In the genomic region with DNA sequence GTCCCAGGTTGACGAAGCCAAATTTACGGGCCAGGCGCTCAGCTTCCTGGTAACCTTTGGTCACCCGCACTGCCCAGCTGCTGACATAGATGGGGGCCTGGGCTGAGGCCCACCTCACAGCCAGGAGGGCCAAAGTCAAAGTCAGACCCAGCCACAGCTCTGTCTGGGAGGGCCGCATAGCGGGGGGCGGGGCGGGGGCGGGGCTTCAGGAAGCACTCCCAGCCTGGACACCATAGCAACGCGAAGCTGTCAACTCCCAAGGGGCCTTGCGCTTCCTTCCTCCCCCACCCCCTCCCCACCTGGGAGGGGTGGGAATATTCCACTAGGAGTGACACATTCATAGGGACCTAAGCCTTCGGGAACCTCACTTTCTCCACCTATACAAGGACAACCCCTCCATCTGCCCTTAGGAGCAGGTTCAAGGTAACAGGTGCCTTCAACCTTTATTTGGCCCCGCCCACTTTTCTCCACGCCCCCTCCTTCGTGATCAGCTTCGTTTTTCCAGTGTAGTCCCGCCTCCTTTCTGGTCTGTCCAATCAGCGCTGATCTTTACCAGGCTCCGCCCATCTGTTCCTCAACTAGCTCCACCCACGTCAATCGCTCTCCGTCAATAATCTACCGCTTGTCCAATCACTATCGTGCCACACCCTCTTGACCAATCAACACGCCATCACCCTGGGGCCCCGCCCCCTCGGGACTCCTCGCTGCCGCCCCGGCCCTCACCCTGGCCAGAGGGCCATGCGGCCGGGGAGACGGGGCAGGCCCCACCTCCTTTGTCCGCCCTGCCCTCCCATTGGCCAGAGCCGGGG, we compare ENCODE assay signal across 8 mouse cellular contexts. TPM values are rescaled to one million over a fixed set of nuclear protein-coding genes. Genes with fewer than 3 reads are reported as not detected.
DNase-seq lines count a peak whose midpoint lies in the region; ATAC-seq and TF ChIP-seq lines count a peak whose summit lies in the region.

A gene (minus strand): TSS at position 226 of the 809 bp plus-strand sequence.
A gene (plus strand): TSS at position 681 of the 809 bp plus-strand sequence.

- peak within 1 kb of the TSS; percentile 68 for H3K9ac ChIP-seq in hindbrain, embryonic 13.5 days

- 5% methylated on average over 36 of the region's 36 CpGs for whole genome bisulfite sequencing in hindbrain, embryonic 13.5 days

- CTCF ChIA-PET in Patski (lab: Charles Lee): interaction anchor here (0.8 kb wide), 1 partner anchor 11 kb away, joined by 3 read pairs; no protein-coding TSS in a partner anchor

- peak within 1 kb of the TSS; percentile 46 for H3K4me3 ChIP-seq in hindbrain, embryonic 13.5 days

- H3K4me1 ChIP-seq in hindbrain, embryonic 13.5 days (replicated peaks): peaks cover 17% of the 10 kb centered on the region

- no peak within 1 kb of the TSS for H3K27ac ChIP-seq in hindbrain, embryonic 13.5 days

- H3K4me2 ChIP-seq in hindbrain, embryonic 13.5 days: peak within 1 kb of the TSS; percentile 79

- no peaks in the 10 kb centered on the region for H3K9me3 ChIP-seq in hindbrain, embryonic 13.5 days

- ATAC-seq in Patski: peak; percentile 86
- peak; percentile 89 for ATAC-seq in hindbrain, embryonic 13.5 days (ENCODE audit: low FRiP score)

- POLR2A ChIA-PET in Patski (lab: Charles Lee): no interaction called here

- in situ Hi-C loops in Patski (cut with MboI; ENCODE audit: low pct_unique_long_range_greater_than_20kb): no loop called here

- DNase-seq in Patski (ENCODE audit: low read depth, low spot score): peak; percentile 95
- peak; percentile 98 to 99 for DNase-seq in cerebellum, postnatal 14 days
- DNase-seq in frontal cortex, postnatal 14 days (ENCODE audit: low spot score in 2 of 2): peak; percentile 96 to 97
- DNase-seq in layer of hippocampus, postnatal 25 days (ENCODE audit: extremely low spot score in 1 of 2, low spot score in 1 of 2): peak; percentile 77 to 87
- DNase-seq in lung, postnatal 25 days (ENCODE audit: low spot score): peak; percentile 97
- peak; percentile 99 for DNase-seq in retina, postnatal 1 day
- peak; percentile 94 to 95 for DNase-seq in urinary bladder, adult 18-20 months (ENCODE audit: low spot score in 2 of 2)

- no peaks in the 10 kb centered on the region for H3K27me3 ChIP-seq in Patski
- peaks cover 48% of the 10 kb centered on the region for H3K27me3 ChIP-seq in hindbrain, embryonic 13.5 days

- TF ChIP-seq CTCF in Patski (IDR thresholded peaks at IDR 0.05): no peak

- H3K36me3 ChIP-seq in hindbrain, embryonic 13.5 days: no peaks in the 10 kb centered on the region

RNA-seq across cellular contexts. Expression of the first gene that starts in this region (rescaled TPM):
- 6.2 TPM for polyA plus RNA-seq in Patski (2021)
- polyA plus RNA-seq in hindbrain, embryonic 13.5 days (2015; fragmentation: Nextera tagmentation; extraction: Ambion mirVana): 1.9 and 2.5 TPM in 2 replicates
- 1 to 10 TPM; 2.3 to 2.8 TPM for total RNA-seq in layer of hippocampus, postnatal 25 days (2021)

RNA-seq across cellular contexts. Expression of the second gene that starts in this region (rescaled TPM):
- 6.9 TPM for polyA plus RNA-seq in Patski (2021)
- 3.1 and 3.5 TPM in 2 replicates for polyA plus RNA-seq in hindbrain, embryonic 13.5 days (2015; fragmentation: Nextera tagmentation; extraction: Ambion mirVana)
- 10 to 100 TPM in 1 of 2 experiments, 1 to 10 TPM in 1; 9.7 to 10.6 TPM for total RNA-seq in layer of hippocampus, postnatal 25 days (2021)
